ENCODE assay signal across 8 mouse cellular contexts in genomic region chr6:30175918-30176421, GRCm38 (mm10).
DNase-seq lines count a peak whose midpoint lies in the region; ATAC-seq and TF ChIP-seq lines count a peak whose summit lies in the region.

No protein-coding gene starts in this region.

- no peak for DNase-seq in heart, adult 9 months (ENCODE audit: low spot score in 2 of 2)
- DNase-seq in layer of hippocampus, adult 8-10 months (ENCODE audit: low spot score in 2 of 2), result no peak
- no peak for DNase-seq in gastrocnemius, postnatal 25 days
- no peak for DNase-seq in thymus, postnatal 10 days (ENCODE audit: low spot score in 2 of 2)

- peak overlapping the region; percentile 34; the same call in 1 of the 2 replicates for H3K9ac ChIP-seq in heart, embryonic 13.5 days
- H3K9ac ChIP-seq in forebrain, embryonic 16.5 days (replicated peaks; ENCODE audit: low read depth, low read length), result no peak overlapping the region
- H3K9ac ChIP-seq in liver, embryonic 15.5 days, result no peak overlapping the region

- H3K4me2 ChIP-seq in heart, embryonic 13.5 days, result peak overlapping the region; percentile 68
- H3K4me2 ChIP-seq in forebrain, embryonic 16.5 days (ENCODE audit: low read length), result peak overlapping the region; percentile 19
- H3K4me2 ChIP-seq in liver, embryonic 15.5 days, result peak overlapping the region; percentile 67

- H3K27ac ChIP-seq in heart, embryonic 13.5 days (replicated peaks), result no peak overlapping the region
- no peak overlapping the region for H3K27ac ChIP-seq in forebrain, embryonic 16.5 days (ENCODE audit: low read length)
- no peak overlapping the region for H3K27ac ChIP-seq in liver, embryonic 15.5 days (replicated peaks)

- no peaks in the 10 kb centered on the region for H3K9me3 ChIP-seq in heart, embryonic 13.5 days
- H3K9me3 ChIP-seq in E14TG2a.4 (ENCODE audit: low read length), result no peaks in the 10 kb centered on the region
- H3K9me3 ChIP-seq in forebrain, embryonic 16.5 days (ENCODE audit: control insufficient read depth, low read length), result no peaks in the 10 kb centered on the region
- no peaks in the 10 kb centered on the region for H3K9me3 ChIP-seq in liver, embryonic 15.5 days (replicated peaks)

- H3K27me3 ChIP-seq in heart, embryonic 13.5 days (replicated peaks), result peaks cover 99% of the 10 kb centered on the region
- peaks cover 6% of the 10 kb centered on the region; the same call in 1 of the 2 replicates for H3K27me3 ChIP-seq in E14TG2a.4 (ENCODE audit: insufficient read depth, low read length)
- H3K27me3 ChIP-seq in forebrain, embryonic 16.5 days (replicated peaks; ENCODE audit: control insufficient read depth, insufficient read depth, low read length), result peaks cover 78% of the 10 kb centered on the region
- H3K27me3 ChIP-seq in liver, embryonic 15.5 days, result peaks cover 100% of the 10 kb centered on the region

- WGBS in heart, embryonic 13.5 days, result under 1% methylated on average over 28 of the region's 28 CpGs
- under 1% methylated on average over 28 of the region's 28 CpGs for WGBS in forebrain, embryonic 16.5 days
- WGBS in liver, embryonic 15.5 days (ENCODE audit: insufficient replicate concordance), result 1% methylated on average over 28 of the region's 28 CpGs

- no peak for ATAC-seq in heart, embryonic 13.5 days (ENCODE audit: extremely low read depth, insufficient number of reproducible peaks, low FRiP score, low TSS enrichment)
- no peak for ATAC-seq in forebrain, embryonic 16.5 days
- no peak for ATAC-seq in liver, embryonic 15.5 days (ENCODE audit: insufficient read depth)

- TF ChIP-seq CTCF in E14TG2a.4 (conservative IDR thresholded peaks at IDR 0.05; ENCODE audit: low read length), result no peak

- H3K4me1 ChIP-seq in heart, embryonic 13.5 days, result peaks cover 60% of the 10 kb centered on the region
- H3K4me1 ChIP-seq in E14TG2a.4 (replicated peaks; ENCODE audit: low read depth, low read length), result peaks cover 67% of the 10 kb centered on the region
- H3K4me1 ChIP-seq in forebrain, embryonic 16.5 days (replicated peaks; ENCODE audit: control insufficient read depth, insufficient read depth, low read length), result peaks cover 38% of the 10 kb centered on the region
- peaks cover 57% of the 10 kb centered on the region for H3K4me1 ChIP-seq in liver, embryonic 15.5 days (replicated peaks)

- H3K36me3 ChIP-seq in heart, embryonic 13.5 days, result no peaks in the 10 kb centered on the region
- H3K36me3 ChIP-seq in E14TG2a.4 (ENCODE audit: insufficient read depth, low read length), result peaks cover 20% of the 10 kb centered on the region
- no peaks in the 10 kb centered on the region for H3K36me3 ChIP-seq in forebrain, embryonic 16.5 days (ENCODE audit: control insufficient read depth, insufficient read depth)
- H3K36me3 ChIP-seq in liver, embryonic 15.5 days (replicated peaks), result no peaks in the 10 kb centered on the region

- peak overlapping the region; percentile 44 for H3K4me3 ChIP-seq in heart, embryonic 13.5 days
- H3K4me3 ChIP-seq in E14TG2a.4 (replicated peaks; ENCODE audit: low read length), result peak overlapping the region; percentile 99
- H3K4me3 ChIP-seq in forebrain, embryonic 16.5 days (replicated peaks; ENCODE audit: low read length), result no peak overlapping the region
- peak overlapping the region; percentile 48 for H3K4me3 ChIP-seq in liver, embryonic 15.5 days (replicated peaks)
